Comparison of ENCODE assay signal across 22 mouse cellular contexts in genomic region chr7:67616890-67617289, GRCm38 (mm10). TPM values are rescaled to one million over a fixed set of nuclear protein-coding genes. Genes with fewer than 3 reads are reported as not detected.
A peak's percentile ranks its signal among the peaks of the same experiment; 100 is the strongest.
DNase-seq lines count a peak whose midpoint lies in the region; ATAC-seq and TF ChIP-seq lines count a peak whose summit lies in the region.
"Had no signal": no experiment of that assay in that cellular context is flagged by ENCODE, and none has a peak within 500 bp of the region (broad histone marks: within the 10 kb centered on the region; RNA-seq: fewer than 3 reads in every experiment).

No protein-coding gene starts in this region.

- no peak overlapping the region for H3K9ac ChIP-seq in heart, embryonic 15.5 days
- H3K9ac ChIP-seq in kidney, embryonic 16.5 days (replicated peaks; ENCODE audit: low read length) = 0 out of 2 replicates have a peak overlapping the region, but pooled peaks have one; percentile 22
- H3K9ac ChIP-seq: forebrain, embryonic 13.5 days; limb, embryonic 15.5 days; liver, embryonic 14.5 days; midbrain, embryonic 15.5 days; stomach, embryonic 15.5 days had no signal

- intact Hi-C loops in gastrocnemius, adult 2 months (cut with DNase I) = loop anchor here (5.0 kb wide), 1 partner anchor 55 kb away; no protein-coding TSS in a partner anchor
- intact Hi-C loops in gastrocnemius, postnatal 14 days (cut with DNase I; ENCODE audit: low total_unique reads) = no loop called here
- intact Hi-C loops in heart, postnatal 10 days (cut with DNase I) = no loop called here

- no peaks in the 10 kb centered on the region for H3K27me3 ChIP-seq in heart, embryonic 15.5 days
- H3K27me3 ChIP-seq in kidney, embryonic 16.5 days (ENCODE audit: insufficient read depth, low read length) = no peaks in the 10 kb centered on the region
- H3K27me3 ChIP-seq: forebrain, embryonic 13.5 days; limb, embryonic 15.5 days; midbrain, embryonic 15.5 days; stomach, embryonic 15.5 days had no signal

- H3K9me3 ChIP-seq in heart, embryonic 15.5 days (replicated peaks) = no peaks in the 10 kb centered on the region
- H3K9me3 ChIP-seq in kidney, embryonic 16.5 days (ENCODE audit: low read length) = no peaks in the 10 kb centered on the region
- H3K9me3 ChIP-seq: forebrain, embryonic 13.5 days; limb, embryonic 15.5 days; midbrain, embryonic 15.5 days; stomach, embryonic 15.5 days had no signal

- DNase-seq in gastrocnemius, adult 2 months = no peak
- no peak for DNase-seq in gastrocnemius, postnatal 14 days
- DNase-seq in heart, postnatal 10 days = no peak
- no peak for DNase-seq in kidney, postnatal 4 days
- DNase-seq: adrenal gland, adult 2 months; cerebellum, adult 11 months; cerebellum, adult 9-11 months; layer of hippocampus, adult 9-11 months; lung, postnatal 4 days; right cerebral cortex, adult 18-20 months; thymus, postnatal 25 days had no signal

- H3K27ac ChIP-seq in gastrocnemius, adult 2 months = peak overlapping the region; percentile 16; the same call in 1 of the 2 replicates
- H3K27ac ChIP-seq in heart, embryonic 15.5 days = peak overlapping the region; percentile 73
- peak overlapping the region; percentile 93 for H3K27ac ChIP-seq in kidney, embryonic 16.5 days (ENCODE audit: low read length)
- H3K27ac ChIP-seq in embryonic fibroblast, embryonic 13.5 days (ENCODE audit: insufficient read depth, low read length) = peak overlapping the region; percentile 99
- H3K27ac ChIP-seq: forebrain, embryonic 13.5 days; hindbrain, postnatal 0 days; limb, embryonic 15.5 days; liver, embryonic 14.5 days; midbrain, embryonic 15.5 days; stomach, embryonic 15.5 days had no signal

- 41% methylated on average over 4 of the region's 4 CpGs for WGBS in heart, embryonic 15.5 days
- WGBS in kidney, embryonic 16.5 days = 10% methylated on average over 4 of the region's 4 CpGs

- ATAC-seq in heart, embryonic 15.5 days (replicated peaks; ENCODE audit: insufficient number of reproducible peaks, insufficient read depth, low FRiP score, low read depth) = 0 out of 2 replicates have a peak, but pooled peaks have one; percentile 23
- ATAC-seq in kidney, embryonic 16.5 days (ENCODE audit: low FRiP score, low TSS enrichment) = 0 out of 2 replicates have a peak, but pooled peaks have one; percentile 47
- no peak for ATAC-seq in megakaryocyte-erythroid progenitor cell, adult 5-6 weeks (replicated peaks; ENCODE audit: low FRiP score, low TSS enrichment, poor library complexity, severe bottlenecking)
- ATAC-seq: forebrain, embryonic 13.5 days; hindbrain, postnatal 0 days; intestine, embryonic 16.5 days; midbrain, embryonic 15.5 days had no signal

- H3K36me3 ChIP-seq in heart, embryonic 15.5 days = no peaks in the 10 kb centered on the region
- no peaks in the 10 kb centered on the region for H3K36me3 ChIP-seq in kidney, embryonic 16.5 days (ENCODE audit: insufficient read depth, low read length)
- H3K36me3 ChIP-seq: limb, embryonic 15.5 days; midbrain, embryonic 15.5 days; stomach, embryonic 15.5 days had no signal

- TF ChIP-seq POLR2A in embryonic fibroblast, embryonic 13.5 days (IDR thresholded peaks at IDR 0.05; ENCODE audit: low read depth, low read length) = peak; percentile 32; the same call in 1 of the 2 replicates

- peaks cover 53% of the 10 kb centered on the region for H3K4me1 ChIP-seq in heart, embryonic 15.5 days (replicated peaks)
- peaks cover 34% of the 10 kb centered on the region for H3K4me1 ChIP-seq in kidney, embryonic 16.5 days (ENCODE audit: insufficient read depth, low read length)
- H3K4me1 ChIP-seq in embryonic fibroblast, embryonic 13.5 days (ENCODE audit: control insufficient read depth, insufficient read depth, low read length) = peaks cover 28% of the 10 kb centered on the region
- H3K4me1 ChIP-seq: stomach, embryonic 15.5 days had no signal

- H3K4me3 ChIP-seq in gastrocnemius, adult 2 months = no peak overlapping the region
- no peak overlapping the region for H3K4me3 ChIP-seq in heart, embryonic 15.5 days
- H3K4me3 ChIP-seq in kidney, embryonic 16.5 days (ENCODE audit: low read length) = no peak overlapping the region
- H3K4me3 ChIP-seq in embryonic fibroblast, embryonic 13.5 days (ENCODE audit: insufficient read depth, low read length) = no peak overlapping the region
- H3K4me3 ChIP-seq: forebrain, embryonic 13.5 days; limb, embryonic 15.5 days; midbrain, embryonic 15.5 days; stomach, embryonic 15.5 days had no signal

- no peak for TF ChIP-seq CTCF in gastrocnemius, adult 2 months (IDR thresholded peaks at IDR 0.05)
- TF ChIP-seq CTCF in embryonic fibroblast, embryonic 13.5 days (IDR thresholded peaks at IDR 0.05; ENCODE audit: borderline replicate concordance, insufficient read depth, low read length) = no peak

- H3K4me2 ChIP-seq in heart, embryonic 15.5 days = no peak overlapping the region
- no peak overlapping the region; the same call in 1 of the 2 replicates for H3K4me2 ChIP-seq in kidney, embryonic 16.5 days (replicated peaks; ENCODE audit: low read depth, low read length)
- H3K4me2 ChIP-seq: forebrain, embryonic 13.5 days; limb, embryonic 15.5 days; midbrain, embryonic 15.5 days; stomach, embryonic 15.5 days had no signal

RNA-seq across cellular contexts. Expression of gene Lrrc28, which starts 28.2 kb away (rescaled TPM):
- total RNA-seq in gastrocnemius, adult 2 months (2021) = 10 to 100 TPM; 21.3 to 23.6 TPM
- total RNA-seq in gastrocnemius, postnatal 14 days (2021) = 10 to 100 TPM; 13.4 to 16.3 TPM
- 10.7 and 11.5 TPM in 2 replicates for polyA plus RNA-seq in heart, embryonic 15.5 days (2015; fragmentation: Nextera tagmentation; extraction: Ambion mirVana)
- total RNA-seq in heart, postnatal 10 days (2021) = 10 to 100 TPM; 19.4 to 20.3 TPM
- polyA plus RNA-seq in kidney, embryonic 16.5 days (2015; fragmentation: Nextera tagmentation; extraction: Ambion mirVana) = 14.4 and 15.1 TPM in 2 replicates
- 43.1 and 44.4 TPM in 2 replicates for polyA plus RNA-seq in embryonic fibroblast, embryonic 13.5 days (2011; ENCODE audit: insufficient read length, low read depth, missing spikeins)
- 12.0 and 28.8 TPM in 2 replicates for total RNA-seq in megakaryocyte-erythroid progenitor cell, adult 5-6 weeks (2014; fragmentation: Nextera tagmentation)
- total RNA-seq in megakaryocyte-erythroid progenitor cell, adult 5-6 weeks (2017) = 13.3 and 15.5 TPM in 2 replicates

RNA-seq across cellular contexts. Expression of gene Ttc23, which starts 30.3 kb away (rescaled TPM):
- 10 to 100 TPM; 23.3 to 25.3 TPM for total RNA-seq in gastrocnemius, adult 2 months (2021)
- 10 to 100 TPM; 19.9 to 22.0 TPM for total RNA-seq in gastrocnemius, postnatal 14 days (2021)
- polyA plus RNA-seq in heart, embryonic 15.5 days (2015; fragmentation: Nextera tagmentation; extraction: Ambion mirVana) = 15.7 and 20.4 TPM in 2 replicates
- total RNA-seq in heart, postnatal 10 days (2021) = 10 to 100 TPM; 29.4 to 32.9 TPM
- 30.4 and 32.6 TPM in 2 replicates for polyA plus RNA-seq in kidney, embryonic 16.5 days (2015; fragmentation: Nextera tagmentation; extraction: Ambion mirVana)
- 36.9 and 54.8 TPM in 2 replicates for polyA plus RNA-seq in embryonic fibroblast, embryonic 13.5 days (2011; ENCODE audit: insufficient read length, low read depth, missing spikeins)
- total RNA-seq in megakaryocyte-erythroid progenitor cell, adult 5-6 weeks (2014; fragmentation: Nextera tagmentation) = 1.4 and 12.5 TPM in 2 replicates
- total RNA-seq in megakaryocyte-erythroid progenitor cell, adult 5-6 weeks (2017) = 0.95 and 3.6 TPM in 2 replicates

Comparison
In these comparisons a context has a peak if more than half of its experiments do, and no peak if none do; other contexts are left out.
1. H3K27ac ChIP-seq: peak in every context shown above with its lines; median percentile 99 in embryonic fibroblast, embryonic 13.5 days; 93 in kidney, embryonic 16.5 days; 73 in heart, embryonic 15.5 days; 16 in gastrocnemius, adult 2 months.